Mouse (Mus musculus): ENCODE data around the gene Slc22a21. TPM values are rescaled to one million over a fixed set of nuclear protein-coding genes. Genes with fewer than 3 reads are reported as not detected.
A peak's percentile ranks its signal among the peaks of the same experiment; 100 is the strongest.

The Slc22a21 gene
- 7.1 and 7.5 TPM in 2 replicates for polyA plus RNA-seq (2011; ENCODE audit: insufficient read length, low read depth, missing spikeins)

- Histone ChIP-seq H3K27ac (ENCODE audit: insufficient read depth, low read length) (no peak within 1 kb of the TSS), H3K4me3 (ENCODE audit: insufficient read depth, low read length) (peak within 1 kb of the TSS; percentile 63), H3K4me1 (ENCODE audit: control insufficient read depth, insufficient read depth, low read length) (no peaks in the 10 kb centered on the region; the same call in 1 of the 2 replicates)
- TF ChIP-seq CTCF (IDR thresholded peaks at IDR 0.05; ENCODE audit: borderline replicate concordance, insufficient read depth, low read length) = no peak
- peak; percentile 92 for TF ChIP-seq POLR2A (IDR thresholded peaks at IDR 0.05; ENCODE audit: low read depth, low read length)
Observed at GRCm38 (mm10) chr11:53979788-53980621, at the start of gene Slc22a21. TSS of gene Slc22a21 (minus strand) at chr11:53980332.

DNA sequence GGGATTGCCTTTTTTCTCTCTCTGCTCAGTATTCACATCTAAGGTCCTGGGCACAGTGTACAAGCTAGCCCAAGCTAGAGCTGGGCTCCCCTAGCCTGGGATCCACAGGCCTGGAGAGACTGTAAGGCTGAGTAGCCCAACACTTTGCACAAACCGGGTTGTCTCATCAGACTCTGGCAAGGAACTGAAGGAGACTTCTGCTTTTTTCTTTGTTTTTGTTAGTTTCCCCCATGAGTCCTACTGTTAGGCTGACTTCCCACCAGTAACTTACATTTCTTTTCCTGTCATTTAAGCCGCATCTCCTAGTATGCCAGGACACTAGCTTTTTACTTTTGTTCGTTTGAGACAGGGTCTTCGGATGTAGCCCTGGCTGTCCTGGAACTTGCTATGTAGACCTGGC, 48.9 kb upstream of the Slc22a21 start:
- TF ChIP-seq CTCF (IDR thresholded peaks at IDR 0.05; ENCODE audit: borderline replicate concordance, insufficient read depth, low read length) (no peak), POLR2A (IDR thresholded peaks at IDR 0.05; ENCODE audit: low read depth, low read length) (no peak)
- Histone ChIP-seq H3K27ac (ENCODE audit: insufficient read depth, low read length) (no peak overlapping the region), H3K4me3 (ENCODE audit: insufficient read depth, low read length) (no peak overlapping the region), H3K4me1 (ENCODE audit: control insufficient read depth, insufficient read depth, low read length) (no peaks in the 10 kb centered on the region; the same call in 1 of the 2 replicates)

DNA sequence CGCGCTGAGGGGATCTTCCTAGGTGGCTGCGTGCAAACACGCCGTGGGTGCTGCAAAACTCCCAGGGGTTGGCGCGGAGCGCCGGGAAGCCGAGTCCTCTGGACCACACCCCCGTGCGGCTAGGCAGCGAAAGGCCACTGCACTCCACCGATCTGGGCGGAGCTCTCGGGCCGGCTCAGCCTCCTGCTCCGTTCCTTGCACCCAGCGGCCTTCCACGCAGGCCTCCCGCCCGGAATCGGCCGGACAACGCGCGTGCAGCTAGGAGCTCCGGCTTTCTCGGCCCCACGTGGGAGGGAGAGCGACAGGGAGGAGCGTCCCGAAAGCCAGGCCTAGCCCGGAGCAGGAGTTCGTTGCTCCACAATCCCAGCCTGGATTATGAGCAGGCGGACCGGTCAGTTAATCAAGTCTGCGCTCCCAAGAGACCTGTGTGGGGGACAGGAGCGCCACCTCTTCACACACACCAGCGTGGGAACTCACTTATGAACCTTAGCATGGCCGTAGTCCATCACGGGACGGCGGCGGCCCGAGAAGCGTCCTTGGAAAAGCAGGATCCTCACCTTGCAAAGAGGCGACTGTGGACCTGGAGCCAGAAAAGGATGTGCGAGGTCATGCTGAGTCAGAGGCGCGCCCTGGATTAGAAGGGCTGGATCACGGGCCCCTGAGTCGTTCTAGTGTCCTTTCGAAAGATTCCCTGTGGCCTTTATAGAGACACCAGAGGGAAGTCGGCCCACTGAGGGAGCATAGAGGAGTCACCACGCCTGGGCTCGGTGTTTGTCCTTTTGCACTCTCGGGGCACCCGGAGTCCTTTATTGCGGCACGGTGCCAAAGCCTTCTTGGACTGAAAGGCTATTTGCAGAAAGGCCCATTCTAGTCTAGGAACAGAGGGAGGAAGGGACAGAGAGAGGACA, 48.2 kb upstream of the Slc22a21 start, which contains the start of gene Slc22a4:
Gene Slc22a4 (minus strand): TSS at position 47 of the 908 bp plus-strand sequence.
- peak within 1 kb of the TSS; percentile 10; the same call in 1 of the 2 replicates for H3K4me3 ChIP-seq (ENCODE audit: insufficient read depth, low read length)
- no peak within 1 kb of the TSS for H3K27ac ChIP-seq (ENCODE audit: insufficient read depth, low read length)
- no peaks in the 10 kb centered on the region; the same call in 1 of the 2 replicates for H3K4me1 ChIP-seq (ENCODE audit: control insufficient read depth, insufficient read depth, low read length)
- TF ChIP-seq POLR2A (IDR thresholded peaks at IDR 0.05; ENCODE audit: low read depth, low read length) (peak; percentile 74), CTCF (IDR thresholded peaks at IDR 0.05; ENCODE audit: borderline replicate concordance, insufficient read depth, low read length) (no peak)

DNA sequence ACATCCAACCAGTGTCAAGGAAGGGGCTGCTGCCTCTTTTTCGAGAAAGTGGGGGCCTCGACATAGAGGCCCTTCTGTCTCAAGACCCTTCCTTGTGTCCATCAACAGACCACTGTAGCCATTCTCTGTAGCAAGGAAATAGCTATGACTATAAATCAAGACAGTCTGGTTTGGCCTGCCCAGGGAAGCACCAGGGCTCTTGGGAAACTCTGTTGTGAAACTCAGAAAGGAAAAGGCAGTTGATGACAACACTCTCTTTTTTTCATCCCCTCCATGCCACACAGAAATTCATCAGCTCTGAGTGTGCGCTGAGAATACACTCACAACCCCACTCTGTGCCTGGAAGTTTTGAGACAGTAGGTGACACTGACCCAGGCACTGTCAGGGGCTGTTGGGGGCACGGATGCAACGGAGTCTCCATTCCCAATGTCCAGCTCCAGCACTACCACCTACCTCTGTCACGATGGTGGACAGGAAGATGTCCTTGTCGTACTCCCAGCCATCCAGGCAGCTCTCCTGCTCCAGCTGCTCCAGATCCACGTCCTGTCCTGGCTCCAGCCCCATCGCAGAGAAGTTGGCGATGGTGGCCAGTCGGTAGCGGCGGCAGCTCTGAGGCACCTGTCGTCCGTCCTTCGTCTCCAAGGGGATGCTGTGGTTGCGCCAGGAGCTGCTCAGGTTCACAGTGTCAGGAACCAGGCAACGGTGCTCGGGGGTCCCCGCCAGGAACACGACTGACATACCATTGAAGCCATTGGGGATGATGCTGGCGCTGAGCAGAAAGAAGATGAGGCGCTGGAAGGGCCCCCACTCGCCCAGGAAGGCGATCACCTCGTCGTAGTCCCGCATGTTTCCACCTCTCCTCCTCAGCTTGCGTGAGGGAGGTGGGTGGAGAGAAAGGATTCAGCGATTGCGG, 47.3 kb upstream of the Slc22a21 start:
- Histone ChIP-seq H3K4me1 (ENCODE audit: control insufficient read depth, insufficient read depth, low read length) (no peaks in the 10 kb centered on the region; the same call in 1 of the 2 replicates), H3K4me3 (ENCODE audit: insufficient read depth, low read length) (no peak overlapping the region), H3K27ac (ENCODE audit: insufficient read depth, low read length) (no peak overlapping the region)
- no peak for TF ChIP-seq CTCF (IDR thresholded peaks at IDR 0.05; ENCODE audit: borderline replicate concordance, insufficient read depth, low read length)
- no peak for TF ChIP-seq POLR2A (IDR thresholded peaks at IDR 0.05; ENCODE audit: low read depth, low read length)

GRCm38 (mm10) chr11:54026491-54027041, 46.4 kb upstream of the Slc22a21 start:
- Histone ChIP-seq H3K27ac (ENCODE audit: insufficient read depth, low read length) (no peak overlapping the region), H3K4me3 (ENCODE audit: insufficient read depth, low read length) (no peak overlapping the region), H3K4me1 (ENCODE audit: control insufficient read depth, insufficient read depth, low read length) (no peaks in the 10 kb centered on the region; the same call in 1 of the 2 replicates)
- TF ChIP-seq POLR2A (IDR thresholded peaks at IDR 0.05; ENCODE audit: low read depth, low read length) (no peak), CTCF (IDR thresholded peaks at IDR 0.05; ENCODE audit: borderline replicate concordance, insufficient read depth, low read length) (no peak)

GRCm38 (mm10) chr11:54021396-54022093, 41.4 kb upstream of the Slc22a21 start:
- TF ChIP-seq POLR2A (IDR thresholded peaks at IDR 0.05; ENCODE audit: low read depth, low read length) (no peak), CTCF (IDR thresholded peaks at IDR 0.05; ENCODE audit: borderline replicate concordance, insufficient read depth, low read length) (no peak)
- no peak overlapping the region for H3K4me3 ChIP-seq (ENCODE audit: insufficient read depth, low read length)
- H3K27ac ChIP-seq (ENCODE audit: insufficient read depth, low read length) = no peak overlapping the region
- H3K4me1 ChIP-seq (ENCODE audit: control insufficient read depth, insufficient read depth, low read length) = peaks cover 5% of the 10 kb centered on the region; the same call in 1 of the 2 replicates

GRCm38 (mm10) chr11:54018893-54019732, 39.0 kb upstream of the Slc22a21 start:
- Histone ChIP-seq H3K4me1 (ENCODE audit: control insufficient read depth, insufficient read depth, low read length) (peaks cover 5% of the 10 kb centered on the region; the same call in 1 of the 2 replicates), H3K27ac (ENCODE audit: insufficient read depth, low read length) (peak overlapping the region; percentile 38; the same call in 1 of the 2 replicates), H3K4me3 (ENCODE audit: insufficient read depth, low read length) (no peak overlapping the region)
- TF ChIP-seq POLR2A (IDR thresholded peaks at IDR 0.05; ENCODE audit: low read depth, low read length) = no peak
- TF ChIP-seq CTCF (IDR thresholded peaks at IDR 0.05; ENCODE audit: borderline replicate concordance, insufficient read depth, low read length) = no peak
